Mouse (Mus musculus): ENCODE data around the gene Gm10722. TPM values are rescaled to one million over a fixed set of nuclear protein-coding genes. Genes with fewer than 3 reads are reported as not detected.
"Not testable (repeated sequence)": the region's sequence is repeated elsewhere in the genome, so short reads cannot be mapped to it uniquely, and the experiment has no call there.

Gene Gm10722
- polyA plus RNA-seq, 1 experiment = not detected

- H3K27ac ChIP-seq (ENCODE audit: control insufficient read depth, insufficient read depth, low read length); H3K4me1 ChIP-seq (replicated peaks; ENCODE audit: control insufficient read depth, insufficient read depth, low read length); H3K27me3 ChIP-seq (ENCODE audit: control insufficient read depth, insufficient read depth, low read length); H3K36me3 ChIP-seq (ENCODE audit: control insufficient read depth, insufficient read depth, low read length); H3K4me3 ChIP-seq (ENCODE audit: control insufficient read depth, insufficient read depth, low read length); DNase-seq: not testable (repeated sequence)
- WGBS = 77% methylated on average over 5 of the region's 5 CpGs
These were observed 25.4 kb downstream of the Gm10722 start for GRCm38 (mm10) chr9:3026136-3026535.

GRCm38 (mm10) chr9:3026741-3027140 is 26.0 kb downstream of the Gm10722 start:
- not testable (repeated sequence) for H3K27ac ChIP-seq (ENCODE audit: control insufficient read depth, insufficient read depth, low read length); H3K27me3 ChIP-seq (ENCODE audit: control insufficient read depth, insufficient read depth, low read length); H3K4me3 ChIP-seq (ENCODE audit: control insufficient read depth, insufficient read depth, low read length); H3K4me1 ChIP-seq (replicated peaks; ENCODE audit: control insufficient read depth, insufficient read depth, low read length); H3K36me3 ChIP-seq (ENCODE audit: control insufficient read depth, insufficient read depth, low read length); DNase-seq
- 69% methylated on average over 9 of the region's 9 CpGs for WGBS

- H3K4me3 ChIP-seq (ENCODE audit: control insufficient read depth, insufficient read depth, low read length); H3K4me1 ChIP-seq (replicated peaks; ENCODE audit: control insufficient read depth, insufficient read depth, low read length); H3K27me3 ChIP-seq (ENCODE audit: control insufficient read depth, insufficient read depth, low read length); DNase-seq; H3K36me3 ChIP-seq (ENCODE audit: control insufficient read depth, insufficient read depth, low read length); H3K27ac ChIP-seq (ENCODE audit: control insufficient read depth, insufficient read depth, low read length): not testable (repeated sequence)
- WGBS = 71% methylated on average over 9 of the region's 9 CpGs
These were observed 26.5 kb downstream of the Gm10722 start for GRCm38 (mm10) chr9:3027200-3027599.

GRCm38 (mm10) chr9:3029276-3030000 is 28.7 kb downstream of the Gm10722 start:
- DNase-seq = peak; percentile 22
- 68% methylated on average over 13 of the region's 16 CpGs for WGBS

GRCm38 (mm10) chr9:3030677-3031318 is 30.1 kb downstream of the Gm10722 start:
- H3K4me1 ChIP-seq (replicated peaks; ENCODE audit: control insufficient read depth, insufficient read depth, low read length); H3K4me3 ChIP-seq (ENCODE audit: control insufficient read depth, insufficient read depth, low read length); H3K27ac ChIP-seq (ENCODE audit: control insufficient read depth, insufficient read depth, low read length); DNase-seq; H3K36me3 ChIP-seq (ENCODE audit: control insufficient read depth, insufficient read depth, low read length); H3K27me3 ChIP-seq (ENCODE audit: control insufficient read depth, insufficient read depth, low read length): not testable (repeated sequence)
- 71% methylated on average over 2 of the region's 10 CpGs for WGBS

More at GRCm38 (mm10) chr9:3029276-3030000, 28.7 kb downstream of the Gm10722 start:
- not testable (repeated sequence) for H3K27me3 ChIP-seq (ENCODE audit: control insufficient read depth, insufficient read depth, low read length); H3K27ac ChIP-seq (ENCODE audit: control insufficient read depth, insufficient read depth, low read length); H3K4me1 ChIP-seq (replicated peaks; ENCODE audit: control insufficient read depth, insufficient read depth, low read length); H3K4me3 ChIP-seq (ENCODE audit: control insufficient read depth, insufficient read depth, low read length); H3K36me3 ChIP-seq (ENCODE audit: control insufficient read depth, insufficient read depth, low read length)

GRCm38 (mm10) chr9:3034299-3034698 is 33.6 kb downstream of the Gm10722 start, which contains the start of gene Gm17535:
Gene Gm17535, plus strand, starts transcription at chr9:3034599.
- H3K36me3 ChIP-seq (ENCODE audit: control insufficient read depth, insufficient read depth, low read length); H3K4me3 ChIP-seq (ENCODE audit: control insufficient read depth, insufficient read depth, low read length); H3K27ac ChIP-seq (ENCODE audit: control insufficient read depth, insufficient read depth, low read length); DNase-seq; H3K4me1 ChIP-seq (replicated peaks; ENCODE audit: control insufficient read depth, insufficient read depth, low read length); H3K27me3 ChIP-seq (ENCODE audit: control insufficient read depth, insufficient read depth, low read length): not testable (repeated sequence)
- 53% methylated on average over 1 of the region's 8 CpGs for WGBS

GRCm38 (mm10) chr9:3036577-3036976 is 35.9 kb downstream of the Gm10722 start, which contains the start of gene Gm10715:
Gene Gm10715, plus strand, starts transcription at chr9:3036877.
- H3K4me3 ChIP-seq (ENCODE audit: control insufficient read depth, insufficient read depth, low read length); DNase-seq; H3K27me3 ChIP-seq (ENCODE audit: control insufficient read depth, insufficient read depth, low read length); H3K27ac ChIP-seq (ENCODE audit: control insufficient read depth, insufficient read depth, low read length); H3K4me1 ChIP-seq (replicated peaks; ENCODE audit: control insufficient read depth, insufficient read depth, low read length); H3K36me3 ChIP-seq (ENCODE audit: control insufficient read depth, insufficient read depth, low read length): not testable (repeated sequence)
- 83% methylated on average over 8 of the region's 8 CpGs for WGBS

- H3K4me3 ChIP-seq (ENCODE audit: control insufficient read depth, insufficient read depth, low read length); H3K4me1 ChIP-seq (replicated peaks; ENCODE audit: control insufficient read depth, insufficient read depth, low read length); H3K27me3 ChIP-seq (ENCODE audit: control insufficient read depth, insufficient read depth, low read length); H3K36me3 ChIP-seq (ENCODE audit: control insufficient read depth, insufficient read depth, low read length); H3K27ac ChIP-seq (ENCODE audit: control insufficient read depth, insufficient read depth, low read length); DNase-seq: not testable (repeated sequence)
- 76% methylated on average over 4 of the region's 4 CpGs for WGBS
These were observed 37.4 kb downstream of the Gm10722 start for GRCm38 (mm10) chr9:3038161-3038560.

Other genes starting within 250 kb of the Gm10722 start
- gene Gm11168, start 2.4 kb downstream of the Gm10722 start, polyA plus RNA-seq (2012; rRNA removed) = not detected in 2 replicates
- not detected in 2 replicates for gene Gm10721, start 12.2 kb downstream of the Gm10722 start, polyA plus RNA-seq (2012; rRNA removed)
- gene Gm10720, start 14.7 kb downstream of the Gm10722 start, polyA plus RNA-seq (2012; rRNA removed) = not detected in 2 replicates
- not detected in 2 replicates for gene Gm10719, start 16.5 kb downstream of the Gm10722 start, polyA plus RNA-seq (2012; rRNA removed)
- 0.18 TPM in 1 of 2 replicates, not detected in the other for gene Gm10718, start 22.6 kb downstream of the Gm10722 start, polyA plus RNA-seq (2012; rRNA removed)
- gene Gm10717, start 24.5 kb downstream of the Gm10722 start, polyA plus RNA-seq (2012; rRNA removed) = not detected in 2 replicates
- gene Gm17535, start 33.7 kb downstream of the Gm10722 start, polyA plus RNA-seq (2012; rRNA removed) = not detected in 2 replicates
- gene Gm10715, start 36.0 kb downstream of the Gm10722 start, polyA plus RNA-seq (2012; rRNA removed) = not detected in 2 replicates